Mouse (Mus musculus) bone marrow macrophage, adult 2 months (primary cell): Measurements from ENCODE around the gene Ccdc86.

Source experiments
- CTCF ChIP-seq: IDR thresholded peaks from 2 replicates; pipeline ENCODE4 v1.5.1; 2012; ENCODE audit warnings: low read depth, mild to moderate bottlenecking, low read length, moderate library complexity
- POLR2A ChIP-seq: IDR thresholded peaks from 2 replicates; pipeline ENCODE4 v1.6.1; 2012; ENCODE audit warnings: mild to moderate bottlenecking, low read depth, low read length, borderline replicate concordance

GRCm38 (mm10) chr19:10938771-10939170 is 10.3 kb downstream of the Ccdc86 start:
- TF ChIP-seq CTCF (no peak), POLR2A (no peak)
